Mouse (Mus musculus) kidney, postnatal 0 days (tissue): ENCODE data around the gene Trmt2a. TPM values are rescaled to one million over a fixed set of nuclear protein-coding genes. Genes with fewer than 3 reads are reported as not detected.
"Not testable (repeated sequence)": the region's sequence is repeated elsewhere in the genome, so short reads cannot be mapped to it uniquely, and the experiment has no call there.

Source experiments
- ATAC-seq: fragments of 200-750 bp; cut with Nextera tagmentation; replicated peaks from 2 replicates; pipeline ENCODE4 v1.8.0; 2017; ENCODE audit warnings: low read depth, moderate number of reproducible peaks, moderate TSS enrichment, moderate library complexity; ENCODE audit not compliant: low FRiP score
- DNase-seq: peaks from one replicate; pipeline ENCODE4 v3.0.0-alpha.2; 2016; ENCODE audit warnings: low spot score
- H3K27ac ChIP-seq: fragments of 300-500 bp; sonication (generic); 2 replicates; pipeline ENCODE4 v1.5.1; 2014; ENCODE audit warnings: mild to moderate bottlenecking
- H3K27me3 ChIP-seq: fragments of 300-500 bp; sonication (generic); 2 replicates; pipeline ENCODE4 v1.6.1; 2014; ENCODE audit warnings: low read length, mixed read lengths; ENCODE audit not compliant: insufficient read depth
- H3K36me3 ChIP-seq: fragments of 300-500 bp; sonication (generic); 2 replicates; pipeline ENCODE4 v1.6.1; 2014; ENCODE audit warnings: low read length, mixed read lengths; ENCODE audit not compliant: insufficient read depth
- H3K4me1 ChIP-seq: fragments of 300-500 bp; sonication (generic); replicated peaks from 2 replicates; pipeline ENCODE4 v1.6.1; 2014; ENCODE audit warnings: antibody characterized with exemption, low read length, mixed read lengths; ENCODE audit not compliant: insufficient read depth
- H3K4me2 ChIP-seq: fragments of 300-500 bp; sonication (generic); 2 replicates; pipeline ENCODE4 v1.6.1; 2014; ENCODE audit warnings: mild to moderate bottlenecking, low read length, moderate library complexity, mixed read lengths
- H3K4me3 ChIP-seq: fragments of 300-500 bp; sonication (generic); replicated peaks from 2 replicates; pipeline ENCODE4 v1.5.1; 2014; ENCODE audit warnings: low read depth, low read length
- H3K9ac ChIP-seq: fragments of 300-500 bp; sonication (generic); 2 replicates; pipeline ENCODE4 v1.6.1; 2014; ENCODE audit warnings: low read depth, low read length
- H3K9me3 ChIP-seq: fragments of 300-500 bp; sonication (generic); replicated peaks from 2 replicates; pipeline ENCODE4 v1.6.1; 2016; ENCODE audit warnings: low read length, inconsistent platforms, mixed read lengths
- CTCF ChIP-seq: IDR thresholded peaks from 2 replicates; pipeline ENCODE4 v1.5.1; 2016; ENCODE audit warnings: antibody characterized with exemption, low read depth, mild to moderate bottlenecking, moderate library complexity
- WGBS: fragments of 180-500 bp; shearing (Covaris S2); extraction: QIAGEN DNeasy Blood & Tissue Kit; methylation state at CpG from one replicate; pipeline ENCODE4 v1.1.7; 2014; 5-methylcytosine and 5-hydroxymethylcytosine counted together
- microRNA counts: library from miRNA; unstranded; fragments of <30 nt; microRNA quantifications from one replicate; lab custom pipeline; 2015
- microRNA-seq: library from miRNA; unstranded; fragments of <30 nt; microRNA quantifications from one replicate; pipeline ENCODE4, GENCODE M21; 2016
- polyA plus RNA-seq: library from polyadenylated mRNA; unstranded; fragments of >200 nt; fragmentation: Nextera tagmentation; extraction: Ambion mirVana; gene quantifications from 2 replicates; pipeline ENCODE4 v1.2.1, GENCODE M21; 2015

Trmt2a gene
- polyA plus RNA-seq, 1 experiment from 2014 or later = 53.0 TPM

DNA sequence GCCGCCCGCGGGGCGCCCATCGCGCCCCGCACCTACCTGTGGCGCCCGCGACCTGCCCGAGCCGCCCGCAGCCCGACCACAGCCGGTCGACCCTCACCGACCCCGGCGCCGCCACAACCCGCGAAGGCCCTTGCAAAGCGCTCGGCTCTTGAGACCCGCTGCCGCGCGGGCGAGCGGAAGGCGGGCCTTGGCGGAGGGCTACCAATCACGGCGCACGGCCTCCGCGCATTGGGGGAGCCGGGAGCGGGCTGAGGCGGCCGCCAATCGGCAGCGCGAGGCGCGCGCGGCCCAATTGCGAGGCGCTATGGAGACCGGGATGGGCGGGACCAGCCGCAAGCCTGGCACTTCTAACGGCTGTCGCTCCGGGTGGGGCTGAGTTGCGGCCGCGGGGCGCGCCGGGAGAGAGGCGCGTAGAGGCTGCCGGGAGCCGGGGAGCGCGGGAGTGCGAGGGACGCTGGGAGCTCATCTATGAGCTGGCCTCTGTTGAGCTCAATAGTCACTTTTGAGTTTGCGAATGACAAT lies 40.6 kb downstream of the Trmt2a start, which contains the start of gene Dgcr8:
Gene Dgcr8, minus strand, starts transcription at position 180 of the 522 bp plus-strand sequence.
- Histone ChIP-seq H3K36me3 (no peaks in the 10 kb centered on the region), H3K9ac (peak within 1 kb of the TSS; percentile 94), H3K27ac (peak within 1 kb of the TSS; percentile 82), H3K4me2 (peak within 1 kb of the TSS; percentile 82), H3K4me3 (peak within 1 kb of the TSS; percentile 77), H3K9me3 (no peaks in the 10 kb centered on the region), H3K4me1 (peaks cover 8% of the 10 kb centered on the region), H3K27me3 (no peaks in the 10 kb centered on the region)
- TF ChIP-seq CTCF = no peak
- ATAC-seq (peak; percentile 99), DNase-seq (peak; percentile 99)
- WGBS = under 1% methylated on average over 70 of the region's 71 CpGs

- Histone ChIP-seq H3K4me3 (peak overlapping the region; percentile 77; the same call in 1 of the 2 replicates), H3K9ac (peak overlapping the region; percentile 42; the same call in 1 of the 2 replicates), H3K4me2 (peak overlapping the region; percentile 82)
- not testable (repeated sequence) for ATAC-seq, H3K27ac ChIP-seq, H3K9me3 ChIP-seq, H3K27me3 ChIP-seq, H3K36me3 ChIP-seq, DNase-seq, H3K4me1 ChIP-seq
- WGBS = 4% methylated on average over 6 of the region's 10 CpGs
Observed at GRCm38 (mm10) chr16:18289614-18290013, 41.1 kb downstream of the Trmt2a start.

MicroRNAs within 50 kb of the gene (microRNA counts, 519-probe panel; counts per million panel counts)
- microRNA mmu-miR-1306 (lab: Ali Mortazavi, UCI) = 330 counts per million, percentile 68 among the panel's probes with 10 or more counts

Small RNAs within 50 kb of the gene (microRNA-seq; reads per million reads assigned to microRNA genes)
- gene Gm24572 (not detected), gene Mir1306 (102 reads per million, percentile 51 among the genes with 10 or more reads in this experiment)

Other genes starting within 250 kb of the Trmt2a start
- gene Dgcr6, start 195.8 kb upstream of the Trmt2a start, polyA plus RNA-seq = 111 and 115 TPM in 2 replicates
- gene Prodh, start 158.5 kb upstream of the Trmt2a start, polyA plus RNA-seq = 19.2 and 20.3 TPM in 2 replicates
- 1.0 and 1.2 TPM in 2 replicates for gene Rtn4r, start 121.0 kb upstream of the Trmt2a start, polyA plus RNA-seq
- gene Ccdc188, start 30.8 kb upstream of the Trmt2a start, polyA plus RNA-seq = not detected in 2 replicates
- gene Zdhhc8, start 13.5 kb upstream of the Trmt2a start, polyA plus RNA-seq = 13.1 and 13.5 TPM in 2 replicates
- 457 and 487 TPM in 2 replicates for gene Ranbp1, start 53 bp downstream of the Trmt2a start, polyA plus RNA-seq
- gene Gm49776, start 9.6 kb downstream of the Trmt2a start, polyA plus RNA-seq = 0.91 and 3.0 TPM in 2 replicates
- 15.6 and 18.5 TPM in 2 replicates for gene Dgcr8, start 40.6 kb downstream of the Trmt2a start, polyA plus RNA-seq
- gene Tango2, start 99.4 kb downstream of the Trmt2a start, polyA plus RNA-seq = 28.3 and 31.6 TPM in 2 replicates
- 20.0 and 20.6 TPM in 2 replicates for gene Arvcf, start 99.5 kb downstream of the Trmt2a start, polyA plus RNA-seq
- 29.8 and 30.6 TPM in 2 replicates for gene Txnrd2, start 177.7 kb downstream of the Trmt2a start, polyA plus RNA-seq
- 107 and 123 TPM in 2 replicates for gene Comt, start 178.2 kb downstream of the Trmt2a start, polyA plus RNA-seq